Mouse (Mus musculus): ENCODE results near the gene Tk2. TPM values are rescaled to one million over a fixed set of nuclear protein-coding genes. Genes with fewer than 3 reads are reported as not detected.
"Not testable (repeated sequence)": the region's sequence is repeated elsewhere in the genome, so short reads cannot be mapped to it uniquely, and the experiment has no call there.

Tk2 gene
- 25.7 and 25.8 TPM in 2 replicates for polyA plus RNA-seq (2016; fragmentation: Nextera tagmentation; extraction: Ambion mirVana)

DNA sequence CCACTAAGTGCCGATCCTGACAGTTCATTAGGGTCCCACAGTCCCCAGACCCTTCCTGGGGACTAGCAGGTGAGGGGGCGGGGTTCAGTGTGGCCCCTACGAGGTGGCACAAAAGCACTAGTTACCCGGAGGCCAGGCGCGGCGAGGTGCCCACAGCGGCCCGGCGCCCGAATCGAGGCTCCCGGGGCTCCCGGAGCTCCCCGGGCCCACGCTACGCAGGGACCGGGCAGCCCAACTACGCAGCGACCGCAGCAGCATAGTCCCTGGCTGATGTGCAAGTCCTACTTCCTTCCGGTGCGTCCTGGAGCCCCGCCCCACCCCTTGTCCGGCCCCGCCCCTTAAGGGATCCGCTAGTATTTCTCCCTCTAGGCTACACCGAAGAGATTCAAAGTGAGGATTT lies at the start of gene Tk2:
Tk2 (minus strand) TSS at position 283 of the 400 bp plus-strand sequence.
- H3K27ac ChIP-seq: peak within 1 kb of the TSS; percentile 86
- 0 out of 2 replicates have a peak, but pooled peaks cover 7% of the 10 kb centered on the region for H3K36me3 ChIP-seq (replicated peaks)
- H3K27me3 ChIP-seq (ENCODE audit: poor library complexity, severe bottlenecking): no peaks in the 10 kb centered on the region
- no peaks in the 10 kb centered on the region for H3K9me3 ChIP-seq
- H3K4me1 ChIP-seq: peaks cover 37% of the 10 kb centered on the region
- under 1% methylated on average over 28 of the region's 28 CpGs for WGBS
- DNase-seq (ENCODE audit: extremely low spot score, low spot score): peak; percentile 83
- peak within 1 kb of the TSS; percentile 88 for H3K4me3 ChIP-seq

DNA sequence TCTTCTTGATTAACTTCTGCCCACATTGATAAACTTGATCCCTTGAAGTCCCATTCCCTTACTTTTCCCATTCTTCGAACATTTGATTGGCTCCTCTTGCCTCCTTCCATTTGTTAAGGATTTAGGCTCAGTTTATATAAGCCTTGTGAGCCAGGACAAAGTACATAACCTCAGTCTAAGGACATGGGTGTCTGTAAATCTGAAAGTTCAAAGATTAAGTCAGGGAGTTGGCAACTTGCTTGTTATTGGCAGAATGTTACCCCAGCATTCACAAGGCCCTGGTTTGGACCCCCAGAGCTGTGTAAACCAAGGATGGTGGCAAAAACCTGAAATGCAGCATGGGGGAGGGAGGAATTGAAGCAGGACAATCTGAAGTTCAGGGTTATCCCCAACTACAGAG lies 46.0 kb upstream of the Tk2 start:
- DNase-seq (ENCODE audit: extremely low spot score, low spot score): no peak
- WGBS: 89% methylated on average over 1 of the region's 1 CpGs
- Histone ChIP-seq H3K36me3 (replicated peaks) (no peaks in the 10 kb centered on the region), H3K4me1 (no peaks in the 10 kb centered on the region), H3K27me3 (ENCODE audit: poor library complexity, severe bottlenecking) (no peaks in the 10 kb centered on the region), H3K27ac (no peak overlapping the region), H3K9me3 (no peaks in the 10 kb centered on the region), H3K4me3 (no peak overlapping the region)

DNA sequence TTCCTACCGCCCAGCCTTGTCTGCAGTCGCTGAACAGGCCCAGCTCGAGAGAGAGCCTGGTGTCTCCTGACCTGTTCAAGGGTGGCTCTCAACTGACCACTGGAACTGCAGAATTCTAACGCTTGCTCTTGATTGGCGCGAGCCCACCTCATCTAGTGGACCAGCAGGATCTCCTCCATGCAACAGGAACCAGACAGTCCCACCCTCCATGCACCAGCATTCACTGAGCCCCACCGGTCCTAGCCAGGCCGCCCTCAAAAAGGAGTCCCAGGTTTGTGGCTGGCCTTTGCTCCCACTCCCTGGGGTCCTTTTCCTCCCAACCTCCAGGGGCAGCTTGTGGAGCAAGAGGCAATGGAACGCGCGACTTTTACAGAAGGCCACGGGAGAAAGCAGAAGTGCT lies 44.7 kb upstream of the Tk2 start, which contains the start of gene Cmtm2a:
Cmtm2a (minus strand) TSS at position 101 of the 400 bp plus-strand sequence.
- not testable (repeated sequence) for H3K9me3 ChIP-seq; DNase-seq (ENCODE audit: extremely low spot score, low spot score); H3K27ac ChIP-seq; H3K4me3 ChIP-seq; H3K27me3 ChIP-seq (ENCODE audit: poor library complexity, severe bottlenecking); H3K36me3 ChIP-seq (replicated peaks); H3K4me1 ChIP-seq
- WGBS: 91% methylated on average over 12 of the region's 12 CpGs

DNA sequence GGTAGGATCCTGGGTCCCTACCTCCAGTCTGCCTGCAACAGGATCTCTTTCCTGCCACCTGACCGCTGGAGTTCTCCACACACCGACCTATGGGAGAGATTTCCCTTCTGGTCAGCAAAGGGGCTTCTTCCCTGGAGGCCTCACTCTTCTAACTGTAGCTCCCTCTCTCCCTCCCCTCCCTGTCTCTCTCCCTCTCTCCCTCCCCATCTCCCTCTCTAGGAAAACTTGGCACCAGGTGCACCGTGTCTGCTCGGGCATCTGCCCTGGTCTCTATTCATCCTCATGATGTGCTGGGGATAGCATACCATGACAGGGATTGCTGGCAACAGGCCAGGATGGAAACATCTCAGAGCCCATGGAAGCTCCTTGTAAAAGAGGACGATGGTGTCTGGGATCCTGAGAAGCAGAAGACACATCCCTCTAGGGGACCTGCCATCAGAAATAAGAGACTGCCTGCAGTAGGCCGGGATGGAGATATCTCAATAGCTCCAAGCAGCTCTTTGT lies 20.6 kb upstream of the Tk2 start:
- no peaks in the 10 kb centered on the region for H3K9me3 ChIP-seq
- H3K36me3 ChIP-seq (replicated peaks): peaks cover 14% of the 10 kb centered on the region
- H3K4me1 ChIP-seq: no peaks in the 10 kb centered on the region
- H3K4me3 ChIP-seq: no peak overlapping the region
- H3K27ac ChIP-seq: no peak overlapping the region
- WGBS: 91% methylated on average over 6 of the region's 6 CpGs
- H3K27me3 ChIP-seq (ENCODE audit: poor library complexity, severe bottlenecking): no peaks in the 10 kb centered on the region
- DNase-seq (ENCODE audit: extremely low spot score, low spot score): no peak

DNA sequence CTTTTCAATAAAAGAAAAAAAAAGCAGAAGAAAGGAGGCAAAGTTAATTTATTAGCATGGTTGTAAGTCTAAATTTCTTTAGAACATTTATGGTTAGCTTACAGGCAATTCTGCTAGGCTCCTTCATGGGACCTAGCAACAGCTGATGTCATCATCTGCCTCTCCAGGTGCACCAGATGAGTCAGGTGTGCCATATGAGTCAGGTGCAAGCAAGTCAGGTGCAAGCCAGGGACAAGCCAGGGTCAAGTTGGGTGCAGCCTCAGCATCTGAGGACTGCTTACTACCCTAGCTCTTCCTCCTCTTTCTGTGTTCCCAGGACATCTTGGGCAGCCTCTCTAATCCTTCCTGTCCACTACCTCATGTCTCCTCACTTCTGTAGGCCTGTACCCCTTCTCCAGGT lies 20.0 kb upstream of the Tk2 start:
- Histone ChIP-seq H3K4me1 (no peaks in the 10 kb centered on the region), H3K27me3 (ENCODE audit: poor library complexity, severe bottlenecking) (no peaks in the 10 kb centered on the region), H3K9me3 (no peaks in the 10 kb centered on the region), H3K36me3 (replicated peaks) (peaks cover 21% of the 10 kb centered on the region), H3K4me3 (no peak overlapping the region), H3K27ac (no peak overlapping the region)
- DNase-seq (ENCODE audit: extremely low spot score, low spot score): no peak

DNA sequence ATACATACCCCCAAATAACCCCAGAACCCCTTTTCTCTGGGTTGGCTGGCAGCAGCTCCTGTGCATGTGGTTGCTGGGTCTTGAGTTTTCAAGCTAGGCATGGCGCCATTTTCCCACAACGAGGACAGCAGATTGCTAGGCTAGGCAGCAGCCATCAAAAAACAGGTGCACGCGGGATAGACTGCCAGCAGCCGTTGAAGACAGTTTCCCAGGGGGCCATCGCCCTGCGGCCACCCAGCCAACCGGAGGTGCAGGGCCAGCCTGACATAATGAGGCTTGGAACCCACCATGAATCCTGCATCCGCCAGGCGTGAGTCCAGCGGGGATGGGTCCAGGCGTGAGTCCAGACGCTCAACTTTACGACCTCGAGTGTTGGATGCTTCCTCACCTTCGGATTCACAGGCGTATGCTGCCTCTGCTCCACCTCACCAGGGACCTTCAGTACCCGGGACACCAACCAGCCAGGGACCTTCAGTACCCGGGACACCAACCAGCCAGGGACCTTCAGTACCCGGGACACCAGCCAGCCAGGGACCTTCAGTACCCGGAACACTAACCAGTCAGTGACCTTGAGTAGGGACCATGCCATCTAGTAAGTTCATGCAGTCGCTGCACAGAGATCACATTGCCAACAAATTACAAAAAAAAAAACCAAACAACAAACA lies 16.0 kb upstream of the Tk2 start:
- H3K4me1 ChIP-seq; H3K27me3 ChIP-seq (ENCODE audit: poor library complexity, severe bottlenecking); H3K9me3 ChIP-seq; DNase-seq (ENCODE audit: extremely low spot score, low spot score); H3K27ac ChIP-seq; H3K4me3 ChIP-seq: not testable (repeated sequence)
- 97% methylated on average over 22 of the region's 22 CpGs for WGBS
- peaks cover 49% of the 10 kb centered on the region for H3K36me3 ChIP-seq (replicated peaks)

DNA sequence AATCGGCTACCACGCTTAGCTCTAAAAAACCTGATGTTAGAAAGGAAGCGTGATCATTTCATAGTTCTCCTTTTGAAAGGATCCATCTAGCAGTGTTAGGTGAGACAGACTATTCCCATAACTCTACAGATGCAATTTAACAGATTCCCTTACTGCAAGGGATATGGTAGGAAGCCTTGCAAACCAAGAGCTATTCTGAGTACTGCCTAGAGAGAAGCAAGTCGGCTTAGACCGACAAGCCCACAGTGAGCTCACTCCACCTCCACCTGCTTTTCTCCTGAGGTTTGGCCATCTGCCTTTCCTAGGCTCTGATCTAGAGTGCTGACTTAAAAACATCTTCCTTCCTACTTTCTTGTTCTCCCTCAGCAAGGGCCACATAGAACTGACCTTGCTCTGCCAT lies 13.4 kb upstream of the Tk2 start:
- H3K27me3 ChIP-seq (ENCODE audit: poor library complexity, severe bottlenecking); H3K9me3 ChIP-seq; H3K4me3 ChIP-seq; H3K4me1 ChIP-seq; H3K27ac ChIP-seq; DNase-seq (ENCODE audit: extremely low spot score, low spot score): not testable (repeated sequence)
- H3K36me3 ChIP-seq (replicated peaks): peaks cover 74% of the 10 kb centered on the region
- 95% methylated on average over 5 of the region's 5 CpGs for WGBS

DNA sequence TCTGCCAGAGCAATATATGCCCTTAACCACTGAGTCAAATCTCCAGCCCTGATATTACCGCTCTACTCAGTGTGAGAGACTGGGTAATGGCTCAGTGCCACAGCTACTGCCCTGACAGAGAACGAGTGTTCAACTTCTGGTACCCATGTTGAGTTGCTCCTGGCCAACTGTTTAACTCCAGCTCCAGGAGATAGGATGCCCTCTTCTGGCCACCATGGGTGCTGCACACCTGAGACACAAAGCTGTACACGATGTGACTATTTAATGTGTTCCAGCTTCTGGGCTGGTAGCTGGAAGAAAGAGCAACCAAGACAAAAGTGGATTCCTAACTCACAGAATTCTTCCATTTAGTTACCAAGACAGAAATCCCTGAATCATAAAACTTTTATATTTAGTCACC lies 4.7 kb upstream of the Tk2 start:
- H3K4me1 ChIP-seq: peaks cover 22% of the 10 kb centered on the region
- no peaks in the 10 kb centered on the region for H3K27me3 ChIP-seq (ENCODE audit: poor library complexity, severe bottlenecking)
- no peak for DNase-seq (ENCODE audit: extremely low spot score, low spot score)
- no peak overlapping the region for H3K27ac ChIP-seq
- peaks cover 16% of the 10 kb centered on the region for H3K36me3 ChIP-seq (replicated peaks)
- peaks cover 1% of the 10 kb centered on the region; the same call in 1 of the 2 replicates for H3K9me3 ChIP-seq
- no peak overlapping the region for H3K4me3 ChIP-seq
- 82% methylated on average over 3 of the region's 3 CpGs for WGBS

DNA sequence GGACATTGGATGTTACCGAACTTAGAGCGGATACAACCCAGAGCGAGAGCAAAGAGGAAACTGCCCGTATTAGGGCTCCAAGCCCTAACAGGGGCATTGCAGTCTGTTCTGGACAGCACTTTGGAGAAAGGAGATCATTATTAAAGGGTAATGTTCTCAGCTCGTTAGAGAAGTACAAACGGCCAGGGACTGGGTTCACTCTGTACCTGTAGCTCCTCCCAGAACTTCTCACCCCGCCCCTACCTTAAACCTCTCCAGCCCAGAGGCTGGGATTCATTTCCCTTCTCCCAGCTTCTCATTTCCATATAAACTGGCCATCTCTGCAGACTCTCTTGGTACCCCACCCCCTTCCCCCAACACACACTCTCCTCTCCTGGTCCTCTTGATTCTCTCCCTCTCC lies 3.1 kb upstream of the Tk2 start:
- Histone ChIP-seq H3K4me1 (peaks cover 37% of the 10 kb centered on the region), H3K36me3 (replicated peaks) (0 out of 2 replicates have a peak, but pooled peaks cover 4% of the 10 kb centered on the region), H3K9me3 (no peaks in the 10 kb centered on the region), H3K4me3 (peak overlapping the region; percentile 72), H3K27ac (peak overlapping the region; percentile 92), H3K27me3 (ENCODE audit: poor library complexity, severe bottlenecking) (no peaks in the 10 kb centered on the region)
- peak; percentile 29 for DNase-seq (ENCODE audit: extremely low spot score, low spot score)
- WGBS: under 1% methylated on average over 7 of the region's 7 CpGs

DNA sequence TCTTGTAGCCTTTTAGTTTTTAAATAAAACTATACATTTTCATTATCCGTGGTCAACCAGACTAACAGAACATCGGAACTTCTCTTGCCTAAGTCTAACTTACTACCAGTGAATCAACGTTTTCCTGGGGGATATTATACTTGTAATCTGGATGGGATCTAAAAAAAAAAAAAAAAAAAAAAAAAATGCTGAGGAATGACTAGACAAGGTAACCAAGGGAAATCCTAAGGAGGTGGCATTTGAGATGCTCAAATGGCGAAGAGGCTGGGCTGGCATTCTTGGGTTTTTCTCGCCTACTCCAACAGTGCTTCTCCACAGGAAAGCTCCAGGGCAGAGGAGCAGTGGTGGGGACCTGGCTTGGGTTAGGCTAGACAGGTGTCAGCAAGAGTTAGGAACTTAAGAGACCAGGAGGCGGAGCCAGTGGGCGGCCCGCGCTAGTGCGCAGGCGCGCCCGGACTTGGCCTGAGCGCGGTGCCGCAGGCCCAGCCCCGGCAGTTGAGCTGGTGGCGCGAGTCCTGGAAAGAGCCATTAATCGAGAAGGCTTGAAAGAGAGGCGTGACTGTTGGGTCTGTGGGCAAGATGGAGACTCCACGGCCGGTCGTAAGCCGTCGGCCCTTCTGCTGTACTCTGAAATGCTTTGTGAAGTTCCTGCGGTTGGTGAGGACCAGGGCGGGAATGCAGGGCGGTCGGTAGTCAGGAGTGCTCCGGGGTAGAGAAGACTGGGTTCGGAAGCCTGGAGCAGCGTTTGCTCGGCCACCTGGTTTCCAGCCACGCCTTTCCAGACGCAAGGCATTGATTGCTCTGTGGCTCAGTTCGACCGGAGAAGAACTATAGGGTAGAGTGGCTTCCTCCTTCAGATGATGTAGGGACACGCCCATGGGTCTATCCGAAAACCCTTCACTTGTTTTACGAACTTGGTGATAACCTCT lies 2.3 kb upstream of the Tk2 start, which contains the start of gene Cklf:
Cklf (plus strand) TSS at position 423 of the 929 bp plus-strand sequence.
- DNase-seq (ENCODE audit: extremely low spot score, low spot score): peak; percentile 86
- no peaks in the 10 kb centered on the region for H3K9me3 ChIP-seq
- peak within 1 kb of the TSS; percentile 72 for H3K4me3 ChIP-seq
- 3% methylated on average over 41 of the region's 41 CpGs for WGBS
- no peaks in the 10 kb centered on the region for H3K27me3 ChIP-seq (ENCODE audit: poor library complexity, severe bottlenecking)
- H3K4me1 ChIP-seq: peaks cover 37% of the 10 kb centered on the region
- H3K27ac ChIP-seq: peak within 1 kb of the TSS; percentile 92
- 0 out of 2 replicates have a peak, but pooled peaks cover 4% of the 10 kb centered on the region for H3K36me3 ChIP-seq (replicated peaks)

DNA sequence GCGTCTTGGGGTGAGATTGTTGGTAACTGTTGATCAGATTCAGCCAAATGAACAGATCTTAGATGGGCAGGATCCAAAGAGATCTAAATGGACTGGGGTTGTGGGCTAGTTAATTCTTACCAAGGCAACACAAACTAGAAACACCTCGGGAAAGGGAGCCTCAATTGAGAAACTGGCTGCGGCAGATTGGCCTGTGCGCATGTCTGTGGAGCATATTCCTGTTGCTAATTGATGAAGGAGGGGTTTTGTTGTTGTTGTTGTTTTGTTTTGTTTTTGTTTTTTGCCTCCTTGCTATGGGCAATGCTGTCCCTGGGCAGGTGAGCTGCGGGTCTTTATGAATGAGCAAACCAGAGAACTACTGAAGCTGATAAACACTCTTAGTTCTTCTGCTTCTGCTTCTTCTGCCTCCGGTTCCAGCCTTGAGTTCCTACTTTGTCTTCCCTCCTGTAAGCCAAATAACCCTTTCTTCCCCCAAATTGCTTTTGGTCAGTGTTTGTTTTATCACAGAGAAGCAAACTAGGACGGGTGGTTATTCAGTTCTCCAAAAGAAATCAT lies 1.2 kb upstream of the Tk2 start:
- Histone ChIP-seq H3K27ac (no peak overlapping the region), H3K4me1 (peaks cover 37% of the 10 kb centered on the region), H3K36me3 (replicated peaks) (0 out of 2 replicates have a peak, but pooled peaks cover 8% of the 10 kb centered on the region), H3K27me3 (ENCODE audit: poor library complexity, severe bottlenecking) (no peaks in the 10 kb centered on the region), H3K4me3 (no peak overlapping the region), H3K9me3 (no peaks in the 10 kb centered on the region)
- DNase-seq (ENCODE audit: extremely low spot score, low spot score): no peak
- WGBS: 87% methylated on average over 7 of the region's 7 CpGs

DNA sequence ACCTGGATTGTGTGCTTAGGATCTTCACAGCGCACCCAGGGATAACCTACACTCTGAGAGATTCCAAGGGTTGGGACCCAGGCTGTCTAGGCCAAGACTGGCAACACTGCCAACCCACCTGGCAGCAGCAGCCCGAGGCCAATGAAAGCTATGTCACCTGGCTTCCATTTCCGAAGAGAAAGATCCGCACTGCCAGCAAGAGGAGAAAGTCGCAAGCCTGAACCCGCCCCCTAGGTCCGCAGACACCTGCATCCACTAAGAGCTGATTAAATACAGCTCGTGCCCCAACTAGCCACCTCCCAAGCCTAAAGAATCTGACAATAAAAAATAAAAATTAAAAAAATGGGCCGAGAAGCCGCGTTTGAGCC lies 466 bp downstream of the Tk2 start:
- no peak for DNase-seq (ENCODE audit: extremely low spot score, low spot score)
- Histone ChIP-seq H3K36me3 (replicated peaks) (peaks cover 10% of the 10 kb centered on the region), H3K4me3 (peak overlapping the region; percentile 88), H3K9me3 (no peaks in the 10 kb centered on the region), H3K4me1 (peaks cover 37% of the 10 kb centered on the region), H3K27ac (peak overlapping the region; percentile 86), H3K27me3 (ENCODE audit: poor library complexity, severe bottlenecking) (no peaks in the 10 kb centered on the region)
- WGBS: 4% methylated on average over 11 of the region's 11 CpGs
